Mouse (Mus musculus): ENCODE results near the gene Vmn1r9.
"Not testable (repeated sequence)": the region's sequence is repeated elsewhere in the genome, so short reads cannot be mapped to it uniquely, and the experiment has no call there.

Gene Vmn1r9

GRCm38 (mm10) chr6:57066487-57066886 is at the start of gene Vmn1r9:
Vmn1r9 (plus strand) TSS chr6:57066787.
- no peak for DNase-seq

GRCm38 (mm10) chr6:57025224-57025623 is 41.4 kb upstream of the Vmn1r9 start, which contains the start of gene Vmn1r7:
Vmn1r7 (minus strand) TSS chr6:57025324.
- DNase-seq = not testable (repeated sequence)

DNA sequence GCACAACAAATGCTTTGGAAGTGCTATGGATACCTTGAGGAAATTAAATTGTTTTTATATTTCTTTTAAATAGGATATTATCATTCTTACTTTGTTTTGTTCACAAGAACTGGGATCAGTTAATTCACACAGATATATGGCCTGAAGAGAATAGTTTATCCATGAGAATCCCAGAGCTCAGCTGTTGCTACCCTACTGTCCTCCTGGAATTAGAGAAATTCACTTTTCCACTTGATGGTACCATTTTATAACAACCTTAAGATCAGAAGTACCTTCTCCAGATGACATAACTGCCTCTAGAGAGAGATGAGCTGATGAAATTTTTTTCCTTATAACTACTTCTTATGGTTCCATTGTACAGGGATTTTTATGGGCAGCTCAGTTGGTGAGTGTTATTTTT is 34.6 kb upstream of the Vmn1r9 start, which contains the start of gene Vmn1r8:
Gene Vmn1r8, plus strand, starts transcription at position 301 of the 400 bp plus-strand sequence.
- DNase-seq = no peak

- no peak for DNase-seq
Observed at GRCm38 (mm10) chr6:57034674-57035073, 31.9 kb upstream of the Vmn1r9 start.

GRCm38 (mm10) chr6:57063730-57064129 is 2.9 kb upstream of the Vmn1r9 start:
- DNase-seq = no peak

DNA sequence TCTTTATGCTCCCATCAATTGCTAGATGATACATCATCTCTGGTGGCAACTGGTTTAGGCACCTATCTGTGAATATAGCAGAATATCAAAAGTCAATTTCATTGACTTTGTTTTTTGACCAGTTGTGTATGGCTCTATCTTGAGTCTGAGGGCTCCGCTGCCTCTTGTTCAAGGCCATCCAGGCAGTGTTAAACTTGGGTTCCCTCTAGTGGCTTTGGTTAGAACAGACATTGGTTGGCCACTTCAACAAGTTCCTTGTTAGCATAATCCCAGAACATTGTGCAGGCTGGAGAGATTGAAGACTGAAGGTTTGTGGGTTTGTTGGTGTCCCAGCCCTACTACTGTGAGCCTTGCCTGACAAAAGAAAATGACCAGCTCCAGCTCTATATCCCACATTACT is 39.8 kb downstream of the Vmn1r9 start:
- no peak for DNase-seq

DNA sequence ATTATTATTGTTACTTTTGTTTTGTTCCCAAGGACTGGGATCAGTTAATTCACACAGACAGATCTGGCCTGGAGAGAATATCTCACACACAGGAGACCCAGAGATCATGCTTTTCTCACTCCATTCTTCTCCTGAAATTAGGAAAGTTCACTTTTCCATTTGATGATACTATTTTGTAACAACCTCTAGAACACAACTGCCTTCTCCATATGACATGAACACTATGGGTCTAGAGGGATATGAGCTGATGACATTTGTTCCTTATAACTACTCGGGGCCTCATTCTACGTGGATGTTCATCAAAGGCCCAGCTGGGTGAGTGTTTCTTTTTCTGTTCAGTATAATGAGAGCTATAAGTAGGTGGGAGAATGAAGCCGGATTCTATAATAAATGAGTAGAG is 42.6 kb downstream of the Vmn1r9 start, which contains the start of gene Vmn1r10:
Gene Vmn1r10, plus strand, starts transcription at position 301 of the 400 bp plus-strand sequence.
- DNase-seq = no peak
